Mouse (Mus musculus): ENCODE data around the gene Cuedc1. TPM values are rescaled to one million over a fixed set of nuclear protein-coding genes. Genes with fewer than 3 reads are reported as not detected.
A peak's percentile ranks its signal among the peaks of the same experiment; 100 is the strongest.

The Cuedc1 gene
- polyA plus RNA-seq, 1 experiment, result 14.4 TPM

DNA sequence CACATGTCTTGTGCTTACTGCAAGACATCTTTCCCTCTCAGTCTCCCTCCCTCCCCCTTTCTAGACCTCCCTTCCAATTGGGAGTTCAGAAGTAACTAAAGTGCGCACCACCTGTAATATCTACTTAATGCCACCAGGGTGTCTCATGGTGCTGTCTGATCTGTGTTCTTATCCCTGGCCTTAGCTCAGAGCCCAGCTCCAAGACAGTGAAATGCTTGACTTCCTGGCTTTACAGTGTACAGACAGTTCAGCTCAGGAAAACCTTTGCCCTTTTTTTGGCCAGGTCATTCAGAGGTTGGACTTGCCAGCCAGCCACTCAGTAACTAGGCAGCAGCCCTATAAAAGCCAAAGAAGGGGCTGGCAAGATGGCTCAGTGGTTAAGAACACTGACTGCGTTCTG lies 38.7 kb upstream of the Cuedc1 start:
- no peak overlapping the region for H3K4me3 ChIP-seq (replicated peaks; ENCODE audit: control insufficient read depth, low read depth, low read length)
- TF ChIP-seq CTCF (IDR thresholded peaks at IDR 0.05; ENCODE audit: control insufficient read depth, insufficient read depth, low read length), result peak; percentile 55
- TF ChIP-seq POLR2A (IDR thresholded peaks at IDR 0.05; ENCODE audit: borderline replicate concordance, control insufficient read depth, low read depth, low read length), result no peak
- no peaks in the 10 kb centered on the region for H3K4me1 ChIP-seq (ENCODE audit: control insufficient read depth, insufficient read depth, low read length)
- WGBS, result 46% methylated on average over 2 of the region's 2 CpGs
- no peak overlapping the region for H3K27ac ChIP-seq (ENCODE audit: control insufficient read depth, insufficient read depth, low read depth, low read length, poor library complexity)

DNA sequence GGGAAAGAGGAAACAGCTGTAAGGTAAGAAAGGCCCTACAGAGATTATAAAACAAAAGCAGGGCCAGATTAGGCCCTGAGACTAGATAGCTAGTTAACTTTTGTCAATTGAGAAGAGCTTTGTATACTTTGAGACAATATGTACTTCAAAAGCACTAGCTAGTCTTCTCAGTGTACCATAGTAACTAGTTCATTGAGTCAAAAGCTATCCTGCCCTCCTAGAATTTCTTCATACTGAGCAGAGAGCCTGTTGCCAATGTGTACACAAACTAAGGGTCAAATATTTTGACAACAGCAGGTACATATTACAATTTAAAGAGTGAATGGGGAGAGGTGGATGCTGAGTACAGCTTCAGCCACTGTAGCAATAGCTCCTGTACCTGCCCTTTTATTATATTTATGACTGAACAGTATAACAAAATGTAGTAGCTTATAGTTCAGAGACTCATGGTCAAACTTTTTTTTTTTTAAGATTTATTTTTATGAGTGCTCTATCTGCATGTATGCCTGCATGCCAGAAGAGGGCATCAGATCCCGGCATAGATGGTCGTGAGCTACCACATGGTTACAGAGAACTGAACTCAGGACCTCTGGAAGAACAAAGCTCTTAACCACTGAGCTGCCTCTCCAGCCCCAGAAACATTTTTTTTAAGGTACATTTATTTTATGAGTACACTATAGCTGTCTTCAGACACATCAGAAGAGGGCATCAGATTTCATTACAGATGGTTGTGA lies 35.8 kb upstream of the Cuedc1 start:
- H3K4me3 ChIP-seq (replicated peaks; ENCODE audit: control insufficient read depth, low read depth, low read length), result no peak overlapping the region
- WGBS, result 36% methylated on average over 2 of the region's 2 CpGs
- TF ChIP-seq CTCF (IDR thresholded peaks at IDR 0.05; ENCODE audit: control insufficient read depth, insufficient read depth, low read length) (peak; percentile 28), POLR2A (IDR thresholded peaks at IDR 0.05; ENCODE audit: borderline replicate concordance, control insufficient read depth, low read depth, low read length) (no peak)
- H3K27ac ChIP-seq (ENCODE audit: control insufficient read depth, insufficient read depth, low read depth, low read length, poor library complexity), result no peak overlapping the region
- H3K4me1 ChIP-seq (ENCODE audit: control insufficient read depth, insufficient read depth, low read length), result no peaks in the 10 kb centered on the region

DNA sequence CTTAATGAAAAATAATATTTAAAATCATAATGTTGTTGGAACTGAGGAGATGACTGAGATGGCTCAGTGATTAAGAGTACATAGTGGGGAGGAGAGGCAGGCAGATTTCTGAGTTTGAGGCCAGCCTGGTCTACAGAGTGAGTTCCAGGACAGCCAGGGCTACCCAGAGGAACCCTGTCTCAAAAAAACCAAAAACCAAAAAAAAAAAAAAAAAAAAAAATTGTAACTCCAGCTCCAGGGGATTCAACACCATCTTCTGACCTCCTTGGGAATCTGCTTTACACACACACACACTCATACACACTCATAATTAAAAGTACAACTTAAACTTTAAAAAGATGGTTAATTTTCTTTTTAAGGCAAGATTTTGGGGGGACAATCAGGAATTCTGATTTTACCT lies 32.1 kb upstream of the Cuedc1 start:
- Histone ChIP-seq H3K4me3 (replicated peaks; ENCODE audit: control insufficient read depth, low read depth, low read length) (no peak overlapping the region), H3K4me1 (ENCODE audit: control insufficient read depth, insufficient read depth, low read length) (peaks cover 1% of the 10 kb centered on the region; the same call in 1 of the 2 replicates), H3K27ac (ENCODE audit: control insufficient read depth, insufficient read depth, low read depth, low read length, poor library complexity) (no peak overlapping the region)
- no peak for TF ChIP-seq POLR2A (IDR thresholded peaks at IDR 0.05; ENCODE audit: borderline replicate concordance, control insufficient read depth, low read depth, low read length)
- no peak for TF ChIP-seq CTCF (IDR thresholded peaks at IDR 0.05; ENCODE audit: control insufficient read depth, insufficient read depth, low read length)

DNA sequence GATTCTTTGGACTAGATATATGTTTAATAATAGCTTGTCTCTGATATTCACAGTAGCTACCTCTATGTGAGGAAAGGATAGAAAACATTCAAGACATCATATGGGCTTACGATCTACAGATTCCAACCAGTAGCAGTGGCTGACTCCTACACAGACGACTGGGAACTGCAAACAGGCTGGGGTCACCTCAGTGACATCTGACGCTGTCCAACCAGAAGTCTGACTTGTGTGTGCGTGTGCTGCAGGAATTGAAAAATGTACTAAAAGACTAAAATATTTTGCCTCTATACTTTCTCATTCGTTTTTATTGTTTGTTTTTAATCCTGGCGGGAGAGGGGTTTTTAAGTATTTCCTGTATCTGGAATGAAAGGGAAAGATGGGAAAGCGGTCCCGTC lies 30.7 kb upstream of the Cuedc1 start:
- Histone ChIP-seq H3K27ac (ENCODE audit: control insufficient read depth, insufficient read depth, low read depth, low read length, poor library complexity) (peak overlapping the region; percentile 77), H3K4me1 (ENCODE audit: control insufficient read depth, insufficient read depth, low read length) (peaks cover 1% of the 10 kb centered on the region; the same call in 1 of the 2 replicates), H3K4me3 (replicated peaks; ENCODE audit: control insufficient read depth, low read depth, low read length) (peak overlapping the region; percentile 96)
- no peak for TF ChIP-seq POLR2A (IDR thresholded peaks at IDR 0.05; ENCODE audit: borderline replicate concordance, control insufficient read depth, low read depth, low read length)
- TF ChIP-seq CTCF (IDR thresholded peaks at IDR 0.05; ENCODE audit: control insufficient read depth, insufficient read depth, low read length), result no peak
- WGBS, result 3% methylated on average over 8 of the region's 8 CpGs

- peak within 1 kb of the TSS; percentile 99 for H3K4me3 ChIP-seq (replicated peaks; ENCODE audit: control insufficient read depth, low read depth, low read length)
- TF ChIP-seq POLR2A (IDR thresholded peaks at IDR 0.05; ENCODE audit: borderline replicate concordance, control insufficient read depth, low read depth, low read length), result peak; percentile 97
- no peak; the same call in 1 of the 2 replicates for TF ChIP-seq CTCF (IDR thresholded peaks at IDR 0.05; ENCODE audit: control insufficient read depth, insufficient read depth, low read length)
- peaks cover 1% of the 10 kb centered on the region; the same call in 1 of the 2 replicates for H3K4me1 ChIP-seq (ENCODE audit: control insufficient read depth, insufficient read depth, low read length)
- H3K27ac ChIP-seq (ENCODE audit: control insufficient read depth, insufficient read depth, low read depth, low read length, poor library complexity), result peak within 1 kb of the TSS; percentile 77
- 1% methylated on average over 76 of the region's 81 CpGs for WGBS
These were observed 30.1 kb upstream of the Cuedc1 start, which contains the start of gene Vezf1 for GRCm38 (mm10) chr11:88067586-88068410. Gene Vezf1, plus strand, starts transcription at chr11:88068279.

GRCm38 (mm10) chr11:88068411-88069245 lies 29.2 kb upstream of the Cuedc1 start:
- peak overlapping the region; percentile 99 for H3K4me3 ChIP-seq (replicated peaks; ENCODE audit: control insufficient read depth, low read depth, low read length)
- TF ChIP-seq CTCF (IDR thresholded peaks at IDR 0.05; ENCODE audit: control insufficient read depth, insufficient read depth, low read length), result no peak
- TF ChIP-seq POLR2A (IDR thresholded peaks at IDR 0.05; ENCODE audit: borderline replicate concordance, control insufficient read depth, low read depth, low read length), result no peak
- H3K4me1 ChIP-seq (ENCODE audit: control insufficient read depth, insufficient read depth, low read length), result peaks cover 1% of the 10 kb centered on the region; the same call in 1 of the 2 replicates
- under 1% methylated on average over 83 of the region's 92 CpGs for whole genome bisulfite sequencing
- peak overlapping the region; percentile 77 for H3K27ac ChIP-seq (ENCODE audit: control insufficient read depth, insufficient read depth, low read depth, low read length, poor library complexity)

DNA sequence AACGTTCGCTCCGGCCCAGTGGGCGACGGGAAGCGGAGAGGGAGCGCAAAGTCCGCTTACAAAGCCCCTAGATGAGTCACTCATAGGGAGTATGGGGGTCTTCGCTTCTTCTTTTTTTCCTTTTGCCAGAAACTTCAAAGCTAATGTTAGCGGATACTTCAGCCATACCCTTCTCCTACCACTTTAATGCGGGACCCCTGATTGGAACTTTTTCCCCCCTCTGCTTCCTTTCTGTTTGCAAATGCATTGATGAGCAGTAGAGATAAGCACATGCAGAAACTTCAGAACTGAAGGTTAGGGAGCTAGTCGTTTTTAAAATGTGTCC lies 28.6 kb upstream of the Cuedc1 start:
- no peak overlapping the region for H3K27ac ChIP-seq (ENCODE audit: control insufficient read depth, insufficient read depth, low read depth, low read length, poor library complexity)
- H3K4me3 ChIP-seq (replicated peaks; ENCODE audit: control insufficient read depth, low read depth, low read length), result peak overlapping the region; percentile 99
- no peak for TF ChIP-seq POLR2A (IDR thresholded peaks at IDR 0.05; ENCODE audit: borderline replicate concordance, control insufficient read depth, low read depth, low read length)
- TF ChIP-seq CTCF (IDR thresholded peaks at IDR 0.05; ENCODE audit: control insufficient read depth, insufficient read depth, low read length), result no peak
- peaks cover 1% of the 10 kb centered on the region; the same call in 1 of the 2 replicates for H3K4me1 ChIP-seq (ENCODE audit: control insufficient read depth, insufficient read depth, low read length)
- WGBS, result under 1% methylated on average over 12 of the region's 12 CpGs

Measured in bone marrow, adult 2 months (tissue).